Mouse (Mus musculus) hindbrain, embryonic 16.5 days (tissue): ENCODE data around the gene Olfr846. TPM values are rescaled to one million over a fixed set of nuclear protein-coding genes. Genes with fewer than 3 reads are reported as not detected.

Experiments used
- ATAC-seq: fragments of 200-750 bp; cut with Nextera tagmentation; 2 replicates; pipeline ENCODE4 v1.8.0; 2017; ENCODE audit warnings: moderate TSS enrichment, moderate library complexity
- H3K27ac ChIP-seq: fragments of 300-500 bp; sonication (generic); 2 replicates; pipeline ENCODE4 v1.5.1; 2014; ENCODE audit warnings: low read depth, mild to moderate bottlenecking, control low read depth, low read length, moderate library complexity
- H3K27me3 ChIP-seq: fragments of 300-500 bp; sonication (generic); replicated peaks from 2 replicates; pipeline ENCODE4 v1.6.1; 2014; ENCODE audit warnings: low read length; ENCODE audit not compliant: control insufficient read depth, insufficient read depth
- H3K36me3 ChIP-seq: fragments of 300-500 bp; sonication (generic); 2 replicates; pipeline ENCODE4 v1.6.1; 2014; ENCODE audit warnings: mild to moderate bottlenecking, low read length, moderate library complexity, mixed read lengths; ENCODE audit not compliant: control insufficient read depth, insufficient read depth
- H3K4me1 ChIP-seq: fragments of 300-500 bp; sonication (generic); 2 replicates; pipeline ENCODE4 v1.6.1; 2014; ENCODE audit warnings: low read depth, low read length; ENCODE audit not compliant: control insufficient read depth, insufficient read depth
- H3K4me2 ChIP-seq: fragments of 300-500 bp; sonication (generic); 2 replicates; pipeline ENCODE4 v1.6.1; 2014; ENCODE audit warnings: mild to moderate bottlenecking, low read length, control low read depth, moderate library complexity
- H3K4me3 ChIP-seq: fragments of 300-500 bp; sonication (generic); 2 replicates; pipeline ENCODE4 v1.5.1; 2014; ENCODE audit warnings: mild to moderate bottlenecking, low read length, control low read depth, moderate library complexity
- H3K9ac ChIP-seq: fragments of 300-500 bp; sonication (generic); 2 replicates; pipeline ENCODE4 v1.6.1; 2014; ENCODE audit warnings: low read depth, mild to moderate bottlenecking, control low read depth, low read length, moderate library complexity
- H3K9me3 ChIP-seq: fragments of 300-500 bp; sonication (generic); 2 replicates; pipeline ENCODE4 v1.6.1; 2014; ENCODE audit warnings: mild to moderate bottlenecking, low read length, moderate library complexity; ENCODE audit not compliant: control insufficient read depth
- WGBS: fragments of 180-500 bp; shearing (Covaris S2); extraction: QIAGEN DNeasy Blood & Tissue Kit; methylation state at CpG from one replicate; pipeline ENCODE4 v1.1.7; 2014; 5-methylcytosine and 5-hydroxymethylcytosine counted together
- polyA plus RNA-seq: library from polyadenylated mRNA; unstranded; fragments of >200 nt; fragmentation: Nextera tagmentation; extraction: Ambion mirVana; gene quantifications from 2 replicates; pipeline ENCODE4 v1.2.1, GENCODE M21; 2015

Olfr846 gene
- polyA plus RNA-seq = not detected in 2 replicates

DNA sequence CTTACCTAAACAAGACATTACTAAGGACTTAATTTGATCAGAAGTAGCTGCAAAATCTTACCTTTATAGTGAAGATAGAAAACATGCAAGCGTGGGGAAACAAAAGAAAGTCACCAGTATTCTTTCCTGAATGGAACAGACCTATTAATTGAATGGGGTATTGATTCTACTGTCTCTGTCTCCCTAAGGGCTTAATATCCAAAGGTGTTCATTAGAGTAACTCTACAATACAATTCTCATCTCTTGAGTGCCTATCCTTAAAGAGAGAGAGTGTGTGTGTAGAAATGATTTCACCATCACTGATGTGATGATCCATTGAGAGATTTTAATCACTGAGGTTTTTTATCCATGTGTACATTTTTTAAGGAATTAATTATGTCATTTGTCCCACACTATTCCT is at the start of gene Olfr846:
Olfr846 (minus strand) TSS at position 101 of the 400 bp plus-strand sequence.
- no peak for ATAC-seq
- Histone ChIP-seq H3K27me3 (no peaks in the 10 kb centered on the region), H3K9me3 (peaks cover 8% of the 10 kb centered on the region; the same call in 1 of the 2 replicates), H3K27ac (no peak within 1 kb of the TSS), H3K36me3 (no peaks in the 10 kb centered on the region), H3K4me1 (no peaks in the 10 kb centered on the region), H3K9ac (no peak within 1 kb of the TSS), H3K4me3 (no peak within 1 kb of the TSS), H3K4me2 (no peak within 1 kb of the TSS)
- 53% methylated on average over 1 of the region's 1 CpGs for WGBS

DNA sequence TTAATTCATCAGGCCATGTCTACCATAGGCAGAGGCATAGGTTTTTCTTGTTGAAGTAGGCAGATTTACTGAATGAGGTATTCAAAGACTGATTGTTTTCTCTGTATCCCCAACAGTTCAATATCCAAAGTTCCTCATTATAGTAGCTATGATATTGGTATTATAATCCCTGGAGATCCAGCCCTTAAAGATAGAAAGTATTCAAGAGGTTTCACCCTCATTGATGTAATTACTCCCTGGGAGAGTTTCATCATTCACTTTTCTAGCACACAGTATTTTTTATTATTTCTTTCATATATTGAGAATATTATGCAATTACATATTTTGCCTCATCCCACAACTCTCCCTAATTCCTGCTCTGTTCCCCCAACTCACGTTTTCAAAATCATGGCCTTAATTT is 14.8 kb upstream of the Olfr846 start, which contains the start of gene Olfr847:
Olfr847 (minus strand) TSS at position 101 of the 400 bp plus-strand sequence.
- 63% methylated on average over 1 of the region's 1 CpGs for WGBS
- H3K4me3 ChIP-seq = no peak within 1 kb of the TSS
- H3K36me3 ChIP-seq = no peaks in the 10 kb centered on the region
- no peak within 1 kb of the TSS for H3K27ac ChIP-seq
- H3K9me3 ChIP-seq = peaks cover 4% of the 10 kb centered on the region; the same call in 1 of the 2 replicates
- H3K4me2 ChIP-seq = no peak within 1 kb of the TSS
- H3K27me3 ChIP-seq = no peaks in the 10 kb centered on the region
- ATAC-seq = no peak
- H3K9ac ChIP-seq = no peak within 1 kb of the TSS
- no peaks in the 10 kb centered on the region for H3K4me1 ChIP-seq

DNA sequence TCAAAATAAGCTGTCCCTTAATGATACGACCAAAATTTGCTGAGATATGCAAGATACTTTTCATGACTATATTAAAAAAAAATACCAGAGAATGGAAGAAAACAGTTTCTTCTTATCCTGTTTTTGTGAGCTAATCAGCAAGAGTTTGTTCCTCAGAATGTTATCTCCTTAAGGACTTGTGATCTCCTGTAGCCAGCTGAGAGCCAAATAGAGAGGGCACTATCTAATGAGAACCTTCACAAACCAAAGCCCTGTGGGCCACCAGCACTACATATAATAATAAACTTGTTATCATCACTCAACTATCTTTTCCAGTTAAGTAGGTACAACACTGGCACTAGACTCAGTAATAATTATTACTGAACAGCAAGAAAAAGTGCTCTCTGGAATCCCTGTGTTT is 27.6 kb downstream of the Olfr846 start, which contains the start of gene Olfr845:
Olfr845 (plus strand) TSS at position 301 of the 400 bp plus-strand sequence.
- Histone ChIP-seq H3K4me2 (no peak within 1 kb of the TSS), H3K9ac (no peak within 1 kb of the TSS), H3K4me1 (no peaks in the 10 kb centered on the region), H3K27me3 (no peaks in the 10 kb centered on the region), H3K4me3 (no peak within 1 kb of the TSS), H3K9me3 (no peaks in the 10 kb centered on the region), H3K36me3 (no peaks in the 10 kb centered on the region), H3K27ac (no peak within 1 kb of the TSS)
- 70% methylated on average over 1 of the region's 1 CpGs for WGBS
- no peak for ATAC-seq

DNA sequence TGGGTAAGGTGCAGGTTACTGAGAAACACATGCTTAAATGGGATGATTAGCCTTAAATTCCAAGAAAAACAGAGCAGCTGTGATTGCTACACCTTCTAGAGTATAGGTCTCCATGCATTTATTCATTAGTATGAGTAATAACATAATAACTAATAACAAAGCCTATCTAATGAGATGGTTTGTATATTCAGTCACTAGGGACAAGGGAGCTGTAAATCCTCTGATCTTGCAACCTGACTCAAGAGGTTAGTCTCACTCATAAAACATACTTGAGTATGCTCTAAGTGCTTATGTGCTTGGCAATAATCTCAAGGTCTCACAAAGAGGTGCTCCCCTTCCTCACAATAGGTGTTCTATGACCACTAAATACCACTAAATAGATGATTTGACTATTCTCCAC is 47.8 kb downstream of the Olfr846 start, which contains the start of gene Olfr844:
Olfr844 (plus strand) TSS at position 301 of the 400 bp plus-strand sequence.
- H3K27me3 ChIP-seq = no peaks in the 10 kb centered on the region
- H3K9ac ChIP-seq = no peak within 1 kb of the TSS
- H3K27ac ChIP-seq = no peak within 1 kb of the TSS
- peaks cover 9% of the 10 kb centered on the region for H3K9me3 ChIP-seq
- no peak within 1 kb of the TSS for H3K4me2 ChIP-seq
- ATAC-seq = no peak
- H3K4me1 ChIP-seq = no peaks in the 10 kb centered on the region
- H3K36me3 ChIP-seq = no peaks in the 10 kb centered on the region
- no peak within 1 kb of the TSS for H3K4me3 ChIP-seq

Other genes with a start within 250 kb of the Olfr846 start
- not detected in 2 replicates for gene Olfr836, start 243.6 kb downstream of the Olfr846 start, polyA plus RNA-seq
- gene Olfr837, start 227.7 kb downstream of the Olfr846 start, polyA plus RNA-seq = not detected in 2 replicates
- gene Olfr839-ps1, start 186.7 kb downstream of the Olfr846 start, polyA plus RNA-seq = not detected in 2 replicates
- not detected in 2 replicates for gene Olfr843, start 112.0 kb downstream of the Olfr846 start, polyA plus RNA-seq
- gene Olfr844, start 47.7 kb downstream of the Olfr846 start, polyA plus RNA-seq = not detected in 2 replicates
- gene Olfr845, start 27.5 kb downstream of the Olfr846 start, polyA plus RNA-seq = not detected in 2 replicates
- gene Olfr847, start 14.7 kb upstream of the Olfr846 start, polyA plus RNA-seq = not detected in 2 replicates
- not detected in 2 replicates for gene Olfr849, start 76.3 kb upstream of the Olfr846 start, polyA plus RNA-seq
- gene Olfr850, start 114.2 kb upstream of the Olfr846 start, polyA plus RNA-seq = not detected in 2 replicates
- not detected in 2 replicates for gene Olfr851, start 129.3 kb upstream of the Olfr846 start, polyA plus RNA-seq
- gene Olfr853, start 177.1 kb upstream of the Olfr846 start, polyA plus RNA-seq = not detected in 2 replicates
- gene Olfr854, start 203.4 kb upstream of the Olfr846 start, polyA plus RNA-seq = not detected in 2 replicates
- gene Olfr855, start 218.6 kb upstream of the Olfr846 start, polyA plus RNA-seq = not detected in 2 replicates